Mouse (Mus musculus) liver, postnatal 0 days (tissue): ENCODE results near the gene Gpank1.

ENCODE experiments used
- CTCF ChIP-seq: sonication (generic); IDR thresholded peaks from 2 replicates; pipeline ENCODE4 v1.5.1; 2016; ENCODE audit warnings: antibody characterized with exemption, low read depth
- EP300 ChIP-seq: IDR thresholded peaks from 2 replicates; pipeline ENCODE4 v1.6.1; 2016; ENCODE audit warnings: antibody characterized with exemption, low read depth, mild to moderate bottlenecking

DNA sequence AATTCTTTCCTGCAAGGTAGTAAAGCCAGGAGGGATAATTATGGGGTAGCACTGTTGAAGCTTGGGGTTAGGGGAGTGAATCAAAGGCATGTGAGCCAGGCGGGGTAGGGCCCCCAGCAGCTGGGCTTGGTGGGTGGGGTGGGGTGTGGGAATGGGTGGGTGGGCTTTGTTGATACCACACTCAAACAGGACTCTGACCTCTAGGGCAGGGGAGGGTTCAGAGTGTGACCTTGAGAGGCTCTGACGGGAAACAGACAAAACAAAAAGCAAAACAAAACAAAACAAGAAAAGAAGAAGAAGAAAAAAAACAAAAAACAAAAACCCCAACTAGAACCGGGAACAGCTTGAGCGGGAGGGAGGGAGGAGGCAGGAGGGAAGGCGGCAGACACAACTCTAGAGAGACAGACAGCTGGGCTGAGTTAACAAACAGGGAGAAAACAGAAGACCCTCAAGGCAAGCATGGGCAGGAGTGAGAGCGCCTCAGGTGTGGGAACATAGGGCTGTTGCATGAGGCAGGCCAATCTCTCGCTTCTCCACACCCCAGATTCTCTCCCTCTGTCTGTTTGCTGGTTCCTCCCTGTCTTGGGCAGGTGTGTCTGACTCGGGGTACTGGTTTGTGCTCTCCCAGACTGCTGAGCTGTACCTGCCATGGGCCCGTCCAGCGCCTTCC lies 44.6 kb upstream of the Gpank1 start, which contains the start of gene Ly6g6e:
- TF ChIP-seq CTCF (no peak), EP300 (no peak)
